Mouse (Mus musculus): Measurements from ENCODE around the gene Wrnip1.

- TF ChIP-seq CTCF (IDR thresholded peaks at IDR 0.05; ENCODE audit: borderline replicate concordance, insufficient read depth, low read length): no peak
- no peak for TF ChIP-seq POLR2A (IDR thresholded peaks at IDR 0.05; ENCODE audit: low read depth, low read length)
These were observed 31.9 kb upstream of the Wrnip1 start for GRCm38 (mm10) chr13:32769960-32770359.

Data from embryonic fibroblast, embryonic 13.5 days (primary cell).